Mouse (Mus musculus): ENCODE data around the gene Skap1. TPM values are rescaled to one million over a fixed set of nuclear protein-coding genes. Genes with fewer than 3 reads are reported as not detected.

Gene Skap1
- polyA plus RNA-seq, 1 experiment, result not detected

DNA sequence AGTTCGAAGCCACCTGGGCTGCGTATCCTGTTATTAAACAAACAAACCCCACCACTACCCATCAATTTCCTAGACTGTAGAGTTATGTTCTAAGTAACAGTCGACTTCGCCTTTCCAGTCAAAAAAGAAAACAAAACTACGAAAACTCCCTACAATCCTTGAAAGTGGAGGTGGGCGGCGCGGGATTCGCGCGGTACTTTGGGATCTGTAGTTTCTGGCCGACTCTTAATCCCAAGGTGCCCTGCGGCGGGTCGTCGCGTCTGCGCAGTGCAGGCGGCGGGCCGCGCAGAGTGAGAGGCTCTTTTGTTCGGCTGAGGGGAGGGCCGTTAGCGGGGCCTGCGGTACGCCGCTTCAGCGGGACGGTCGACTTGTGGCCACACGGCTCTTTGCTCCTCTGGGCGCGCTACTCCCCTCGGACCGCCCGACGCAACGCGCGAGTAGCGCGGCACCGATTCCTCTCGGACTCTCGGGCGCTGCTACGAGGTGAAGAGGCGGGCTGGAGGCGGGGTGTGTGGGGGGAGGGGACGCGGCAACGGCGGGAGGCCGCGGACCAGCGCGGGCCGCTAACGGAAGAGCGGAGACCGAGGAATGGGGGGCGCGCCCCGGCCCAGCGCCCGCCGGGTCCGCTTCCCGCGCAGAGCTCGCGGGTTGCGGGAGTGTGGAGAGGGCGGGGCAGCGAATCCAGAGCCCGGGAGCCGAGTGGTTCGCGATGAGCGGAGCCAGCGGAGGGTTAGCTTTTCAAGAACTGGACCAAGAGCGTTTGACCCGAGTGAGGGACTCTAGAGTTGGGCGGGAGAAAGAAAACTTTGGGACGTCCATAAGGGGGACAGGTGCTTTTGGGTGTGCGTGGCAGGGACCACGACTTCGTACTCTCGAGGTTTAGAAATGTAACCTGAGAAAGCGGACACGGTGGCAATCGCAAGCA, 324.7 kb downstream of the Skap1 start, which contains the start of gene Cbx1:
Gene Cbx1, plus strand, starts transcription at position 257 of the 925 bp plus-strand sequence.
- Histone ChIP-seq H3K4me1 (ENCODE audit: control insufficient read depth, insufficient read depth, insufficient read length, low read length) (peaks cover 6% of the 10 kb centered on the region), H3K27ac (replicated peaks; ENCODE audit: low read depth, low read length) (peak within 1 kb of the TSS; percentile 87), H3K4me3 (ENCODE audit: insufficient read depth, low read depth, low read length) (peak within 1 kb of the TSS; percentile 83)

DNA sequence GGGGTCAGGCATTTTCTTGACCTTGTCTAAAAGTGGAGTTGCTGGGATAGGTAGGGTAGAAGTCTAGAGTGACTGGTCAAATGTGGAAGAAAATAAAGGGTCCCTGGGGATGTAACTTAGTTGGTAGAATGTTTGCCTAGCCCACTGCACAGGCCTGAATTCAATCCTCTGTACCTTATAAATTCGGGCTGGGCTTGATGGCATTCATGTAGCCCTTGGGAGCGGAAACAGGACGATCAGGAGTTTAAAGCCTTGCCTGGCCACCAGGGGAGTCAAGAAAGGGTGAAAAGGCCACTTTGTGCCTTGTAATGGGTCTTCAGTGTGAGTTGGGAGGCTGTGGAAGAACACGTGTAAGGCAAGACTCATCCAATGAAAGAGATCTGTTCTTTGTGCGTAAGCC, 325.6 kb downstream of the Skap1 start:
- Histone ChIP-seq H3K27ac (replicated peaks; ENCODE audit: low read depth, low read length) (0 out of 2 replicates have a peak overlapping the region, but pooled peaks have one; percentile 17), H3K4me3 (ENCODE audit: insufficient read depth, low read depth, low read length) (peak overlapping the region; percentile 83), H3K4me1 (ENCODE audit: control insufficient read depth, insufficient read depth, insufficient read length, low read length) (peaks cover 6% of the 10 kb centered on the region)

DNA sequence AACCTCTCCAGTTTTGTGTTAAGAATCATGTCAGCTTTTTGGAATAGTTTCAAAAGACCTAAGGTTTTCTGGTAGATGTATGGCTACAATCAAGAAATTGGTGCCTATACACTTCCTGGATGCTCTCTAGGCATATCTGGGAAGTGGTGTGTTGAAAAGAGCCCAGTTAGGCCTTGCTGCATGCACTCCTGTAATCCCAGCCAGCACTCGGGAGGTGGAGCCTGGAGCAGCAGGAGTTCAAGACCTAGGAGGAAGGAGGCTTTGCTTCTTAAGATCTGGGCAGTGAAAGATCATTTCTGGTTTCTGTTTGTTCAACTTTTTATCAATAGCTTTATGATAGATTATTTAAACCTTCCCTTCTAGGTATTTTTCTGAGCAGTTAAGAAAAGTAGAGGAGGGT, 326.3 kb downstream of the Skap1 start:
- peaks cover 6% of the 10 kb centered on the region for H3K4me1 ChIP-seq (ENCODE audit: control insufficient read depth, insufficient read depth, insufficient read length, low read length)
- H3K27ac ChIP-seq (replicated peaks; ENCODE audit: low read depth, low read length), result no peak overlapping the region
- H3K4me3 ChIP-seq (ENCODE audit: insufficient read depth, low read depth, low read length), result peak overlapping the region; percentile 18; the same call in 1 of the 2 replicates

DNA sequence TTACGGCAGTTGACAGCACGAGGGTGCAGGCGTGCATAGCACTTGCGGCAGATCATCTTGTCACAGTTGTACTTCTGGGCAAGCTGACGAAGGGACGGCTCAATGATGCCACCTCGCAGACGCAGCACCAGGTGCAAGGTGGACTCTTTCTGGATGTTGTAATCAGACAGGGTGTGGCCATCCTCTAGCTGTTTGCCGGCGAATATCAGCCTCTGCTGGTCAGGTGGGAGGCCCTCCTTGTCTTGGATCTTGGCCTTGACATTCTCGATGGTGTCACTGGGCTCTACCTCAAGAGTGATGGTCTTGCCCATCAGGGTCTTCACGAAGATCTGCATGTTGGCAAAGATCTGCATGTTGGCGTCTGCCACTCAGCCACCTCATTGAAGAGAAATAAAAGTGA, 331.1 kb downstream of the Skap1 start:
- Histone ChIP-seq H3K4me3 (ENCODE audit: insufficient read depth, low read depth, low read length) (no peak overlapping the region), H3K27ac (replicated peaks; ENCODE audit: low read depth, low read length) (no peak overlapping the region), H3K4me1 (ENCODE audit: control insufficient read depth, insufficient read depth, insufficient read length, low read length) (no peaks in the 10 kb centered on the region)

DNA sequence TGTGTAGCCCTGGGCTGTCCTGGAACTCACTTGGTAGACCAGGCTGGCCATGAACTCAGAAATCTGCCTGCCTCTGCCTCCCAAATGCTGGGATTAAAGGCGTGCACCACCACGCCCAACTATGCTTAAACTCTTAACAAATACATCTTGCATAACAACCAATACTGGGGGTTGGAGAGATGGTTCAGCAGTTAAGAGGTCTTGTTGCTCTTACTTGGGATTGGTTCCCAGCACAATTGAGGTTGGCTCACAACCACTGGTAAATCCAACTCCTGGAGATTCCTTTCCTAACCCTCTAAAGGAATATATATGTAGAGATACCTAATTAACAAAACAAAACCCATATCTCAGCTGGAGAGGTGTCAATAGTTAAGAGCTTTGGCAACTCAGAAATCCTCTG, 331.7 kb downstream of the Skap1 start:
- Histone ChIP-seq H3K4me1 (ENCODE audit: control insufficient read depth, insufficient read depth, insufficient read length, low read length) (no peaks in the 10 kb centered on the region), H3K4me3 (ENCODE audit: insufficient read depth, low read depth, low read length) (no peak overlapping the region), H3K27ac (replicated peaks; ENCODE audit: low read depth, low read length) (no peak overlapping the region)

DNA sequence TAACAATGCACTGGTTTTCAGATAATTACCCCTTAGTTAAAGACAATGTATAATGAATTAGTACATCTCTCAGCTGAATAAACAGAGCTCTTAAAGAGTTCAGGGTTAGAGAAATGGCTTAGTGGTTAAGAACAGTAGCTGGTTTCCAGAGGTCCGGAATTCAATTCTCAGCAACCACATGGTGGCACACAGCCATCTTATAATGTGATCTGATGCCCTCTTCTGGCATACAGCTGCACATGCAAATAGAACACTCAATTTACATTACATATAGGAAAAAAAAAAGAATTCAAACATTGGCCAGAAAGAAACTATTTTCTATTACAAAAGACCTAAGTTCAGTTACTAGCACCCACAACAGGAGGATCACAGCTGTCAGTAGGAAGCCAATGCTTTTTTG, 332.2 kb downstream of the Skap1 start:
- no peaks in the 10 kb centered on the region for H3K4me1 ChIP-seq (ENCODE audit: control insufficient read depth, insufficient read depth, insufficient read length, low read length)
- no peak overlapping the region for H3K4me3 ChIP-seq (ENCODE audit: insufficient read depth, low read depth, low read length)
- no peak overlapping the region for H3K27ac ChIP-seq (replicated peaks; ENCODE audit: low read depth, low read length)

DNA sequence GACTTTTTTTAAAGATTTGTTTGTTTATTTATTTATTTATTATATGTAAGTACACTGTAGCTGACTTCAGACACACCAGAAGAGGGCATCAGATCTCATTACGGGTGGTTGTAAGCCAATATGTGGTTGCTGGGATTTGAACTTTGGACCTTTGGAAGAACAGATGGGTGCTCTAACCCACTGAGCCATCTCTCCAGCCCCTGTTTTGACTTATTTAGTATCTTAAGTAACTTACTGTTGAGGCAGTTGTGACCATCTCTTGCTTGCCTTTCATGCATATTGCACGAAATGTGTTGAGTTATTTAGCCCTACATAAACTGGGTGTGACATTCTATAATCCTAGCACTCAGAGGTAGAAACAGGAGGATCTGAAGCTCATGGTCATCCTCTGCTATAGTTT, 335.1 kb downstream of the Skap1 start:
- Histone ChIP-seq H3K27ac (replicated peaks; ENCODE audit: low read depth, low read length) (no peak overlapping the region), H3K4me3 (ENCODE audit: insufficient read depth, low read depth, low read length) (no peak overlapping the region), H3K4me1 (ENCODE audit: control insufficient read depth, insufficient read depth, insufficient read length, low read length) (no peaks in the 10 kb centered on the region)

DNA sequence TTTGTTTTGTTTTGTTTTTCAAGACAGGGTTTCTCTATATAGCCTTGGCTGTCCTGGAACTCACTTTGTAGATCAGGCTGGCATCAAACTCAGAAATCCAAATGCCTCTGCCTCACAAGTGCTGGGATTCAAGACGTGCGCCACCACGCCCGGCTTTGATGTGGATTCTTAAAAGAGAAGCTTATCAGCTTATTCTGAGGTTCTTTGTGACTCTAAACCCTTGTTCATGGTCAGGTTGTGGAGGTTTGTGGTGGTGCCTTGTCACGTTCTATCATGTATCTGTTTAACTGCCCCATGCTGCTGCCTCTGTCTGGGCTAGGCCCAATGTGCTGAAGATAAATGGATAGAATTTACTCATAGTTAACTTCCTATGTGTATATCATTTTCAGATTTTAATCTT, 341.2 kb downstream of the Skap1 start:
- no peak overlapping the region for H3K4me3 ChIP-seq (ENCODE audit: insufficient read depth, low read depth, low read length)
- H3K27ac ChIP-seq (replicated peaks; ENCODE audit: low read depth, low read length), result no peak overlapping the region
- no peaks in the 10 kb centered on the region for H3K4me1 ChIP-seq (ENCODE audit: control insufficient read depth, insufficient read depth, insufficient read length, low read length)

DNA sequence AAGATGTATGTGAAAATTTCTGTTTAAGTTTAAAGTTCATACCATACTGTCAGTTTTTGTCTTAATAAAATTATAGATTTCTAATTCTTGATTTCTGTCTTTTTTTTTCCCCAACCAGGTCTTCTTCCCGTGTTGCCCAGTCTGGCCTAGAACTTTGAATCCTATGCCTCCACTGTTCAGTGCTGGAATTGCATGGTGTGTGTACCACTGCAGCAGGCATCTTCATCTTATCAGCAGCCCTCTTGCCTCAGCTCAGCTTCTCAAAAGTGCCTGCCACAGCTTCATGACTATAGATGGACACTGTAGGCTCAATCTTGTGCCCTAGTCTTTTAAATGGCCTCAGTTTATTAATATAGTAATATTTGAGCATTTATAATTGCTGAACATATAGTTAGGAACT, 343.7 kb downstream of the Skap1 start:
- Histone ChIP-seq H3K27ac (replicated peaks; ENCODE audit: low read depth, low read length) (no peak overlapping the region), H3K4me3 (ENCODE audit: insufficient read depth, low read depth, low read length) (no peak overlapping the region), H3K4me1 (ENCODE audit: control insufficient read depth, insufficient read depth, insufficient read length, low read length) (no peaks in the 10 kb centered on the region; the same call in 1 of the 2 replicates)

Other genes with a start within 250 kb of the Skap1 start
- gene Hoxb9, start 193.1 kb upstream of the Skap1 start, polyA plus RNA-seq (2012; ENCODE audit: insufficient read depth, insufficient read length, missing spikeins), result not detected in 2 replicates
- 0.58 and 1.9 TPM in 2 replicates for gene Hoxb8, start 182.7 kb upstream of the Skap1 start, polyA plus RNA-seq (2012; ENCODE audit: insufficient read depth, insufficient read length, missing spikeins)
- 2.1 and 2.6 TPM in 2 replicates for gene Hoxb7, start 178.0 kb upstream of the Skap1 start, polyA plus RNA-seq (2012; ENCODE audit: insufficient read depth, insufficient read length, missing spikeins)
- 0.91 and 1.9 TPM in 2 replicates for gene Hoxb6, start 172.1 kb upstream of the Skap1 start, polyA plus RNA-seq (2012; ENCODE audit: insufficient read depth, insufficient read length, missing spikeins)
- gene Hoxb5, start 161.3 kb upstream of the Skap1 start, polyA plus RNA-seq (2012; ENCODE audit: insufficient read depth, insufficient read length, missing spikeins), result 1.1 and 1.2 TPM in 2 replicates
- gene Hoxb4, start 146.3 kb upstream of the Skap1 start, polyA plus RNA-seq (2012; ENCODE audit: insufficient read depth, insufficient read length, missing spikeins), result 6.0 and 6.4 TPM in 2 replicates
- gene Hoxb3, start 141.3 kb upstream of the Skap1 start, polyA plus RNA-seq (2012; ENCODE audit: insufficient read depth, insufficient read length, missing spikeins), result 1.7 and 2.0 TPM in 2 replicates
- gene Hoxb2, start 114.1 kb upstream of the Skap1 start, polyA plus RNA-seq (2012; ENCODE audit: insufficient read depth, insufficient read length, missing spikeins), result 3.2 and 3.7 TPM in 2 replicates
- gene Hoxb1, start 98.8 kb upstream of the Skap1 start, polyA plus RNA-seq (2012; ENCODE audit: insufficient read depth, insufficient read length, missing spikeins), result not detected in 2 replicates